Mouse (Mus musculus) olfactory bulb, adult 2 months (tissue): ENCODE results near the gene Agpat3. TPM values are rescaled to one million over a fixed set of nuclear protein-coding genes. Genes with fewer than 3 reads are reported as not detected.

Experiments
- H3K27ac ChIP-seq: fragments of 200-500 bp; 2 replicates; pipeline ENCODE4 v1.5.1; 2012; ENCODE audit warnings: low read depth, low read length; ENCODE audit not compliant: insufficient read depth
- H3K4me1 ChIP-seq: fragments of 200-500 bp; 2 replicates; pipeline ENCODE4 v1.6.1; 2012; ENCODE audit warnings: low read length; ENCODE audit not compliant: control insufficient read depth, insufficient read depth
- H3K4me3 ChIP-seq: fragments of 200-500 bp; 2 replicates; pipeline ENCODE4 v1.5.1; 2012; ENCODE audit warnings: mild to moderate bottlenecking, low read depth, low read length, moderate library complexity; ENCODE audit not compliant: insufficient read depth
- CTCF ChIP-seq: fragments of 200-500 bp; IDR thresholded peaks from 2 replicates; pipeline ENCODE4 v1.5.1; 2012; ENCODE audit warnings: low read depth, mild to moderate bottlenecking, low read length, moderate library complexity; ENCODE audit not compliant: insufficient read depth
- POLR2A ChIP-seq: fragments of 200-500 bp; IDR thresholded peaks from 2 replicates; pipeline ENCODE4 v1.6.1; 2012; ENCODE audit warnings: mild to moderate bottlenecking, low read depth, low read length, moderate library complexity; ENCODE audit not compliant: insufficient read depth
- WGBS: fragments of 180-500 bp; shearing (Covaris S2); methylation state at CpG from one replicate; pipeline ENCODE4 v1.1.7; 2018; 5-methylcytosine and 5-hydroxymethylcytosine counted together
- polyA plus RNA-seq: library from polyadenylated mRNA; stranded (reverse); fragments of >200 nt; gene quantifications from 2 replicates; pipeline ENCODE4 v1.2.4, GENCODE M21; 2012; ENCODE audit warnings: low replicate concordance; ENCODE audit not compliant: missing spikeins, insufficient read depth, insufficient read length

Agpat3 gene
- polyA plus RNA-seq, 1 experiment, result not detected

GRCm38 (mm10) chr10:78321133-78321757, 31.0 kb downstream of the Agpat3 start:
- 69% methylated on average over 3 of the region's 3 CpGs for WGBS
- no peak for TF ChIP-seq CTCF
- TF ChIP-seq POLR2A, result no peak
- no peak overlapping the region for H3K27ac ChIP-seq
- peaks cover 51% of the 10 kb centered on the region for H3K4me1 ChIP-seq
- H3K4me3 ChIP-seq, result no peak overlapping the region

GRCm38 (mm10) chr10:78320526-78320925, 31.8 kb downstream of the Agpat3 start:
- TF ChIP-seq POLR2A (no peak), CTCF (no peak)

DNA sequence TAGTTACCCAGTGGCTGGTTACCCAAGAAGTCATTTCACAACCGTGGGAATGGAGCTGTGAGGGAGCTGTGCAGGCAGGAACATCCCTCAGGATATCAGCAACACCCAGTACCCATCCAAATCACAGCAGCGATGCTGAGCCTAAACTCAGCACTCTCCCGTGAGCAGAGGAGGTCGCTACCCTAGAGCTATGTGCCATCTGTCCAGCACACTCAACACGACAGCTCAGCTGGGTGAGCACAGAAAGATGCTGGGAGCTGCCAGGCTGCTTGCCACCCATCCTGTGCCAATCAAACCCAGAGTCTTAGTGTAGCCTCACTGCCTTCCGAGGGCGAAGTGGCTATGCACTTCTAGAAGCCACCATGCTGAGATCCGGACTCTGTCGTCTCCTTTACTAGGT, 32.3 kb downstream of the Agpat3 start:
- Histone ChIP-seq H3K27ac (no peak overlapping the region), H3K4me1 (peaks cover 53% of the 10 kb centered on the region), H3K4me3 (no peak overlapping the region)
- TF ChIP-seq CTCF (no peak), POLR2A (no peak)
- WGBS, result 66% methylated on average over 9 of the region's 9 CpGs

More at GRCm38 (mm10) chr10:78320526-78320925, 31.8 kb downstream of the Agpat3 start:
- no peak overlapping the region for H3K4me3 ChIP-seq
- WGBS, result 81% methylated on average over 1 of the region's 1 CpGs
- H3K4me1 ChIP-seq, result peaks cover 53% of the 10 kb centered on the region
- no peak overlapping the region for H3K27ac ChIP-seq

DNA sequence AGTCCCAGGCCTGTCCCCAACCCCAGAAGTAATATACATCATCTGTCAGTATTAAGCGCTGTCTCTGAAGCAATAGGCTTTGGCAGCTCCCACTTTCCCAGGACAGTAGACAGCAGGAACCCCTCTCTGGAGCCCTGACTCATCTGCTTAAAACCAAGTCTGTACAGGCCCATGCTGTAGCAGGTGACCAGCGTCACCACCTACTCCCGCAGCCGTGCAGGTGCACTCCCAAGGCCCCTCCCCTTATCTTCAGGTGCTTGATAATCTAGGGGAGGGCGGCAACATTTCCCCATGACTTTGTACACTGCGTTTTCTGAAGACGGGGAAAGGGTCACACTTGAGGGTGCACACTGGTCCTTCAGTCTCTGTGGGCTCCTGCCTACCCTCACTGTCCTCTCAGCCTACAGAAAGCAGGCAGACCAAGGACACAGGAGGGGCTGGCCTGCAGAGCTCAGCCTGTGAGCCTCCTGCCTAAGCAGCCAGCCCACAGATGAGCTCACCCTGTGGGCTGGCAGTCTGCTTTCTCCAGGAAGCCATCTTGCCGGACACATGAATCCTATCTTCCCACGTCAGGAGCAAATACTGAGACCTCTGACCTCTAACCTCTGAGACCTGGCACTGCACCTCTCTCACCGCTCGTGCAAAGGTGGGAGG, 34.9 kb downstream of the Agpat3 start:
- Histone ChIP-seq H3K4me3 (no peak overlapping the region), H3K27ac (no peak overlapping the region), H3K4me1 (peaks cover 40% of the 10 kb centered on the region)
- no peak for TF ChIP-seq POLR2A
- WGBS, result 86% methylated on average over 11 of the region's 11 CpGs

DNA sequence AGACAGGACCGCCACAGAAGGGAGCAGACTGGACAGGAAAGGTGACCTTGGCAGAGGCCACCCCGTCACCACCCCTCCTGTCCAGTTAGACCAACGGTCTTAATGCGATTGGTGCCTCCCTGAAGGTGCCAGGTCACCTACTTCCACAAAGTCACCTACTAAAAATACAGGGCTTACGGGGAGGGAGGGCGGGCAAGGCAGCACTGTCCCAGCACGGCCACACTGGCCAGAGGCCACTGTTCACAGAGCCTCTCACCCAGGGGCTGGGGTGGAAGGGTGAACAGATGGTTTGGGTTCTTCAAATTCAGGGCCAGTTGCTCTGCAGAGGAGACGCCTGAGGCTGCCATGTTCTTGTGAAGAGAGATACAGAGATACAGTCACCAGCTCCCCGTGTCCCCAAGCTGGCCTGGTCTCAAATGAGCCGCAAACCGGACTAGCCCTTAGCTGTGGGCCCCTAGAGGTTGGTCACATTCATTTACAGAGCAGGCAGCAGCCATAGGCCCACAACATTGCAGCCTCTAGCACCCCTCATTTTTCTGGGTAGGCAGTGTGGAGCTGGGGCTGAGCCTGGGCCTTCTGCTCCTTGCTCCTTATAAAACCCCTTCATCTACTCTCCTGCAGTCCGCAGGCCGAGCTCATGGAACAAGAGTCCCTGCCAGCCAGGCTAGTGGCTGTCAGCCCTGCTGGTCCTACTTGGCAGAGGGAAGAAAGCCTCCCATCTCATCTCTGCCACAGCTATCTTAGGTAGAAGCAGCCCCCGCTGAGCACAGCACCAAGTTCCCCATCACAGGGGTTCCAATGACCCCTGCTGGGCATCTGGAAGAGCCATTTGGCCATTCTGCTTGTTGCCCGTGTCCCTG, 35.8 kb downstream of the Agpat3 start:
- H3K4me1 ChIP-seq, result peaks cover 50% of the 10 kb centered on the region
- 76% methylated on average over 15 of the region's 15 CpGs for WGBS
- H3K27ac ChIP-seq, result no peak overlapping the region

DNA sequence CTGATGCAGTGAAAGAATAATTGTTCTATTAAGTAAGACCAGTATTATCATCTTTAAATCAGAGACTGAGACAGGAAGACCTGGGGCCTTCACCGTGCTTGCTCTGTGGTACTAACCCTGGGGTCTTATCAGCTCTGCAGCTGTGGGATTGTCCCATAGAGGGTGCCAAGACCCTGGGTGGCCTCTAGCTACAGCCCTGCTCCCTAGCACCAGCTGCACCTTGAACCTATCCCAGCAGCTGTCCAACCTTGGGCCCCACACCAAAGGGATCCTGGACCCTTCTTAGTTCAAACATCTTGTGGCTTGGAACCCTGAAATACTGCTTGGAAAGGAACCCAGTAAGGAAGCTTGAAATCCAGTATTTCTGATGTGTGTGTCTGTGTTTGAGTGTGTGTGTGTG, 37.1 kb downstream of the Agpat3 start:
- H3K27ac ChIP-seq, result no peak overlapping the region
- no peak overlapping the region for H3K4me3 ChIP-seq
- peaks cover 41% of the 10 kb centered on the region for H3K4me1 ChIP-seq
- 84% methylated on average over 1 of the region's 1 CpGs for WGBS
- TF ChIP-seq POLR2A (no peak), CTCF (no peak)

More for the DNA sequence above, 35.8 kb downstream of the Agpat3 start:
- H3K4me3 ChIP-seq, result no peak overlapping the region
- TF ChIP-seq POLR2A, result no peak
- no peak for TF ChIP-seq CTCF

- Histone ChIP-seq H3K4me1 (peaks cover 41% of the 10 kb centered on the region), H3K4me3 (no peak overlapping the region), H3K27ac (no peak overlapping the region)
- TF ChIP-seq CTCF (no peak), POLR2A (no peak)
- 56% methylated on average over 13 of the region's 13 CpGs for WGBS
Observed at GRCm38 (mm10) chr10:78311886-78312635, 40.2 kb downstream of the Agpat3 start.

GRCm38 (mm10) chr10:78310747-78311267, 41.5 kb downstream of the Agpat3 start:
- no peak overlapping the region for H3K4me3 ChIP-seq
- 42% methylated on average over 5 of the region's 5 CpGs for WGBS
- TF ChIP-seq POLR2A (no peak), CTCF (no peak)
- H3K27ac ChIP-seq, result no peak overlapping the region
- peaks cover 40% of the 10 kb centered on the region for H3K4me1 ChIP-seq

GRCm38 (mm10) chr10:78308617-78309016, 43.7 kb downstream of the Agpat3 start:
- Histone ChIP-seq H3K27ac (no peak overlapping the region), H3K4me1 (peaks cover 45% of the 10 kb centered on the region), H3K4me3 (no peak overlapping the region)
- no peak for TF ChIP-seq POLR2A
- 84% methylated on average over 2 of the region's 2 CpGs for WGBS
